Comparison of ENCODE assay signal across 9 mouse cellular contexts in genomic region chr15:25992992-25993727, GRCm38 (mm10). TPM values are rescaled to one million over a fixed set of nuclear protein-coding genes. Genes with fewer than 3 reads are reported as not detected.
DNase-seq lines count a peak whose midpoint lies in the region; ATAC-seq lines count a peak whose summit lies in the region.
"Had no signal": no experiment of that assay in that cellular context is flagged by ENCODE, and none has a peak within 500 bp of the region (broad histone marks: within the 10 kb centered on the region; RNA-seq: fewer than 3 reads in every experiment).

No protein-coding gene starts in this region.

- no peak overlapping the region for H3K9ac ChIP-seq in hindbrain, embryonic 16.5 days (ENCODE audit: low read depth, low read length)

- H3K4me2 ChIP-seq in hindbrain, embryonic 16.5 days (ENCODE audit: low read length), result no peak overlapping the region

- H3K27ac ChIP-seq in hindbrain, embryonic 16.5 days (ENCODE audit: low read depth, low read length), result no peak overlapping the region

- H3K4me3 ChIP-seq in hindbrain, embryonic 16.5 days (ENCODE audit: low read length), result no peak overlapping the region
- H3K4me3 ChIP-seq: erythroblast, embryonic 14.5 days had no signal

- H3K36me3 ChIP-seq in hindbrain, embryonic 16.5 days (ENCODE audit: control insufficient read depth, insufficient read depth, low read length), result peaks cover 8% of the 10 kb centered on the region; the same call in 1 of the 2 replicates

- H3K4me1 ChIP-seq in hindbrain, embryonic 16.5 days (ENCODE audit: control insufficient read depth, insufficient read depth, low read depth, low read length), result no peaks in the 10 kb centered on the region; the same call in 1 of the 2 replicates

- DNase-seq in ovary, postnatal 14 days (ENCODE audit: low spot score), result peak; percentile 42
- DNase-seq in ovary, postnatal 36 days (ENCODE audit: low spot score), result no peak
- DNase-seq in adrenal gland, adult 2 months, result peak; percentile 61
- DNase-seq in embryo, embryonic 11 days, result peak; percentile 85
- DNase-seq in left cerebral cortex, postnatal 25 days (ENCODE audit: low spot score in 2 of 2), result peak; percentile 72 to 80
- DNase-seq in natural killer cell, adult 2 months (ENCODE audit: low spot score in 2 of 2), result peak; percentile 47 to 60
- no peak for DNase-seq in yolk sac, embryonic 10.5 days (ENCODE audit: low spot score)

- WGBS in hindbrain, embryonic 16.5 days, result 60% methylated on average over 8 of the region's 8 CpGs

- intact Hi-C loops in left cerebral cortex, postnatal 25 days (cut with DNase I), result loop anchor here (10.0 kb wide), 2 partner anchors 622 to 1242 kb away; no protein-coding TSS in a partner anchor

- H3K9me3 ChIP-seq in hindbrain, embryonic 16.5 days (ENCODE audit: control insufficient read depth, low read length), result no peaks in the 10 kb centered on the region

- H3K27me3 ChIP-seq in hindbrain, embryonic 16.5 days (replicated peaks; ENCODE audit: control insufficient read depth, insufficient read depth, low read length), result no peaks in the 10 kb centered on the region

- peak; percentile 45; the same call in 1 of the 2 replicates for ATAC-seq in hindbrain, embryonic 16.5 days

RNA-seq across cellular contexts. Expression of gene Zfp622, which starts 9.0 kb away (rescaled TPM):
- total RNA-seq in adrenal gland, adult 2 months (2021), result 10 to 100 TPM; 30.1 to 40.1 TPM
- 26.8 TPM in 2 replicates for polyA plus RNA-seq in adrenal gland, adult 2 months (2012; rRNA removed)
- polyA plus RNA-seq in hindbrain, embryonic 16.5 days (2015; fragmentation: Nextera tagmentation; extraction: Ambion mirVana), result 26.8 and 31.1 TPM in 2 replicates
- total RNA-seq in left cerebral cortex, postnatal 25 days (2021), result 10 to 100 TPM; 42.5 to 42.6 TPM

Comparison
In these comparisons a context has a peak if more than half of its experiments do, and no peak if none do; other contexts are left out.
1. DNase-seq: peak in ovary, postnatal 14 days (single experiment), adrenal gland, adult 2 months (single experiment), embryo, embryonic 11 days (single experiment), left cerebral cortex, postnatal 25 days (2 of 2) and natural killer cell, adult 2 months (2 of 2); none in ovary, postnatal 36 days (single experiment) and yolk sac, embryonic 10.5 days (single experiment).